Mouse (Mus musculus) embryo, embryonic 10 days (tissue): ENCODE data around the gene Nedd9.

ENCODE experiments used
- DNase-seq: peaks from one replicate; pipeline ENCODE4 v3.0.0-alpha.2; 2015; ENCODE audit warnings: low spot score

Nedd9 gene

DNA sequence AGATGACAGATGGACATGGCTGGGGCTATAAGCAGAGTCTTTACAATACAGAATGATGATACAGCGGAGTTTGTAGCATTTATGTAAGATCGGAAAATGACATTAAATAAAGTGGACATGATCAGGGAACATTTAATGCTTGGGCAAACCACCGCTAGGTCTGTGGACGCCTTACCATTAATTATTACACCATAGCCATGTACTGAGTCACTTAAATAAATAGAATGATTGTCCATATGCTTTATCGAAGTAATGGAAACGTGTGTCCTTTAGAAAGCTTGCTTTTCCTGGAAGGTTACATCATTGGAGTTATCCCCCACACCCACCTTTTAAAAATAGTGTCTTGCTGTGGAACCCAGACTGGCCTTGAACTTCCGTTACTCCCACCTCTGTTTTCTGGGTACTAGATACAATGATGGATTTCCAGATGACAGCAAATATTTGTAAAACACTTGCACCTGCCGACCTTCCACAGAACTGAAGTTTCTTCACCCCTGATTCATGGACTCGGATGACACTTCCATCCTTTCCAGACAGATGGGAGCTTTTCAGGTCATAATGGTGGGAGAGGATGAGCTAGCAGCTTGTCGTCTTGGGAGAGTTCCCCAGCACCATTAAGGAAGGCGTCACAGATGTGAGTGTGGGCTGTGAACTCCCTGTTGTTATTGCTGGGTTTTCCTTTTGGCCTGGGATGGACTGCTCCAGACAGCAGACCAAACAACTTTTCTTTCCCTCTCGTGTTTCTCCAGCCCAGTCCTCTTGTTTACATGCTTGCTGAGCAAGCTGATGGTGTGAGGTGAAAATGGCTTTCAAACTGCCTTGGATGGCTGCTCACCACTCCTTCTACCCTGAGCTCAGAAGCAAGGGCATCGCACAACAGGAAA is 76.7 kb downstream of the Nedd9 start:
- DNase-seq, result no peak

DNA sequence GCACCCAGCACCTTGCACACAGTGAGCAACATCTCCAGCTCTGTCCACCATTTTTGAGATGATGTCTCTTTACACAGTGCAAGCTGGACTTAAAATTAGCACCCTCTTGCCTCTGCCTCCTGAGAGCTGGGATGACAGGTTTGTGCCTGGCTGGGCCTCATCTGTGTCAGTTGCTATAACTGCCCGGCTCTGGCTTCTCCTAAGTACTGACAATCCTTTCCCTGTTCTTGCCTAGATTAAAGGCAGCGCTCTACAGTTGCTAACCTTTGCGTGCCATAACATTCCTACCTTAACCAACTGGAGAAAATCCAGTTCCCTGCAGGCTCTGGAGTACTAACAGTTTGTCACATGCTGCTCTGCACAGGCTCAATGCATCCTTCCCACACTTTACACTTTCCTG is 77.9 kb downstream of the Nedd9 start:
- no peak for DNase-seq

DNA sequence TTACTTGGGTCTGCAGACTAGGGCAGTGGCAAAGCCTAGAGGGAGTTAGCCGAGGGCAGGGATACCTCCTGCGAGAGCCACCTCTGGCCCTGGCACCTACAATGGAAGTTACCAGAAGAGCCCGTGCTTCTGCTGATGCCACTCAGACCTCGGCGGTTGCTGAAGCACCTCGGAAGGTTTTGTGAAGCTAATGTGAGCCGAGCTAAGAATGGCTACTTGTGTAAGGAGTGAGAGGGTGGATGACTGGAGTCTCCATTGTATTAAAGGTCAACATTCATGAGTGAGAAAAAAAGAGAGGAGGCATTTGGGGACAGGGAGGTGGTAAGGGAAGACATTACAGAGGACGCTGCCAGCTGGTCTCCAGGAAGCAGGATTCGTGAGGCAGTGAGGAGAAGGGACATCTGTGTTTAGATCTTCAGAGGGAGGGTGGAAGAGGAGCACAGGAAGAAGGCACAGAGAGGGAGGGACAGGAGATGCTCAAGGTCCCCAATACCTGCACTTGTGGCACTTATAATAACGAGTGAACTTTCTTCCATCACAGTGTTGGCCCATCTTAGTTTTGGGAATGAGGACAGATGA is 78.7 kb downstream of the Nedd9 start:
- no peak for DNase-seq

- no peak for DNase-seq
Observed at GRCm38 (mm10) chr13:41405009-41405408, 82.2 kb downstream of the Nedd9 start.

DNA sequence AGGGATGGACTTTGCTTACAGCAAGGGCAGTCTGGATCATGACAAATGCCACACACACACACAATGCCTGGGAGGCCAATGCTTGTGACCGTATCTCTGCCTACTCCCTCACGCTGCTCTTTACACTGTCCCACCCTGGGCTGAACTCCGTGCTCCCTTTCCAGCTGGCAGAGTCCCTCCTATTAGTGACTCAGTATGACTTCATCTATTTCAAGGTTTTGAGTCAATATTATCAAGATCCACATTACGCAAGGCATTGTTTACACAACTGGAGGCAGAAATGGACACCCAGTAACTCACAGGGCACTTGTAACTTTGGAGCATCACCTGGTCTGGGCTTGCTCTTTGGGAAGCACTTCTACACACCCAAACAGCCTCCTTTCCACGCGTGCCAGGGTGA is 83.3 kb downstream of the Nedd9 start:
- no peak for DNase-seq

GRCm38 (mm10) chr13:41402441-41403003 is 84.6 kb downstream of the Nedd9 start:
- no peak for DNase-seq

DNA sequence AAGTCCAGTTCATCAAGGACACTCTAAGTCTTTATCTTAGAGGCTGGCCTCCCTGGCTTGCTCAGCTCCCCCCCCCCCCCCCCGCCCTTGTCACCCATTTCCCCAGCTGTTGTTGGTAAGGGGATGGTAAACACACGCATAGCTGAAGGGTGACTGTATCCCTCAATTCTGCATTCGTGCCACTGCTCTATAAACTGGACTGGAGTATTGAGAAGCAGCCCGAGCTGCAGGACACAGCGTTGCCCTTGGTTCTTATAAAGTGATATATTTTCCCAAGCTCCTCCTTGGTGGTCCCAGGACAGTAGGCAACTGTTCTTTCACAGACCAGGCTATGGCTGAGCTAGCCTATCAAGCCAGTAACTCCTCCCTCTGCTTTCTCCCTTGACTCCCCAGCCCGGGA is 85.4 kb downstream of the Nedd9 start:
- DNase-seq, result no peak

DNA sequence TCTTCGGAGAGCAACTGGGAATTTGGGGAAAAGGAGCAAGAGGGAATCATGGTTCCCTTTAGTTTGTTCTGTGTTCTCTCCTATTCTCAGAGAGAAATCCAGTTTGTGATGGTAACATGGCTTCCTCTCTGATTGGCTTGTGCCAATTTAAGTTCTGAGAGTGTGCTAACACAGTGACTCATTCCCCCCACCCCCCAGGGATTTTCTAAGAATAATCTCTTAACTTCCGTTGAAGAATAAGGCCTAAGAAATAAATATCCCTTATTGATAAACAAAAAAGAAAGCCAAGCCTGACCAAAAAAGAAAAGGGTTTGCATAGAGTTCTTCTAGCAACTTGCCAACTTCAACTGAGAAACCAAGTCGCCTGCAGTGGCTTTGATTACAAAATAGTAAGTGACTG is 86.9 kb downstream of the Nedd9 start:
- DNase-seq, result no peak

- DNase-seq, result no peak
Observed at GRCm38 (mm10) chr13:41392191-41392590, 95.0 kb downstream of the Nedd9 start.

- DNase-seq, result no peak
Observed at GRCm38 (mm10) chr13:41390698-41391097, 96.5 kb downstream of the Nedd9 start.

- DNase-seq, result no peak
Observed at GRCm38 (mm10) chr13:41386581-41386980, 100.6 kb downstream of the Nedd9 start.

DNA sequence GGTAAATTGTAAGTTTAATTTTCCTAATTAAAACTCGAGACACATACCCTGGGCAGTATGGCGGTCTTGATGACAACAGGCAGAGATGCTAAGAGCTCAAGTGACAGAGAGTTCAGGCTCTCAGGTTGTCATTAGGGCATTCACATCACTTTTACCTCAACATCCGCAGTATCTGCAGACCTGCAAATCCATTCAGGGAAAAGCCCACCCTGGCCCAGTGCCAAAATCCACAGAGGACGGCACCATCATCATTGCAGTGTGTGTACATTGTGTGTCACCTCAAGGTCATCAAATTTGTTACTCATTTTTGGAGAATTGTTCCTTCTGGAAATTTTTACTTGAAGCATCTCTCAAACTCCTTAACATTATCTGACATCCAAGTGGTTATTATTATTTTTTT is 102.3 kb downstream of the Nedd9 start:
- DNase-seq, result no peak

GRCm38 (mm10) chr13:41382635-41383034 is 104.5 kb downstream of the Nedd9 start:
- DNase-seq, result no peak

GRCm38 (mm10) chr13:41381806-41382546 is 105.2 kb downstream of the Nedd9 start:
- DNase-seq, result no peak

- DNase-seq, result no peak
Observed at GRCm38 (mm10) chr13:41381041-41381805, 105.9 kb downstream of the Nedd9 start.

DNA sequence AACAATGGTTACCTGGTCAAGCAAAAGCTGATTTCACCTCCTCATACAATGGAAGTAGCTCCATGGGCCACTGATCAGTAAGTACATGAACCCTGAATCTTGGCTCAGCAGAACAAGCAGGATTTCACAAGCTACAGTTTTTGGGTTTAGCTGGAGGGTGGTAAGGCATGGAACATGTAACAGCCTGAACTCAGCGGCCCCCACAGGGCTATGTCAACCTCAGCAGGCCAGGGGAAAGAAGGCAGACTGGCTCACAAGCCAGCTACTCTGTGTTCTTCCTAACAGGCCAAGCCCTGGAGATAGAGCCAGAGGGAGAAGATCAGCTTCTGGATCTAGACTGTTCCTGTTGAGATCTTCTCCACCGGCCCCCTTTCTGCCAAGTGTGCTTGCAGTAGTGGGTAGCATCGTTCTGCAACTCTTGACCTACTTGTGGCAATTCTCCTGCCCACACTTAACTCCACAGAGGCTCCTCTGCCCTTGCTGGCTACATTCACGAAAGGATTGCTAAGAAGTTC is 107.2 kb downstream of the Nedd9 start:
- no peak for DNase-seq

DNA sequence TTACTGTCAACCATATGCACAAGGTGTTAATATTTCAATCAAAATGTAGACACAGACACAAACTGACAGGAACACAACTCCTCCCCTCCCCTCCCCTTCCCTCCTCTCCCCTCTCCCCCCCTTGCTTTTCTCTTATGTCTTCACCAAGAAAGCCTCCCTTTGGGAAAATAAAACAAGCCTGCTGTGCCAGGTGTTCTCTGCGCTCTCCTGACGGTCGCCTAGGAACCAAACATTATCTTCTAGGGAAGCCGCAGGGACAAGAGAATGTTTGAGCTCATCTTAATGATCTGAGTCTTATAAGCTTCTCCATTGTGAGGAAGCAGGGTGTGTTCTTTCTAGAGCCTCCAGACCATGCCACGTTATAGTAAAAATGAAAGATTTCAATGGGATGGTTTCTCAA is 108.7 kb downstream of the Nedd9 start:
- DNase-seq, result no peak

GRCm38 (mm10) chr13:41377856-41378255 is 109.3 kb downstream of the Nedd9 start:
- DNase-seq, result peak; percentile 60

DNA sequence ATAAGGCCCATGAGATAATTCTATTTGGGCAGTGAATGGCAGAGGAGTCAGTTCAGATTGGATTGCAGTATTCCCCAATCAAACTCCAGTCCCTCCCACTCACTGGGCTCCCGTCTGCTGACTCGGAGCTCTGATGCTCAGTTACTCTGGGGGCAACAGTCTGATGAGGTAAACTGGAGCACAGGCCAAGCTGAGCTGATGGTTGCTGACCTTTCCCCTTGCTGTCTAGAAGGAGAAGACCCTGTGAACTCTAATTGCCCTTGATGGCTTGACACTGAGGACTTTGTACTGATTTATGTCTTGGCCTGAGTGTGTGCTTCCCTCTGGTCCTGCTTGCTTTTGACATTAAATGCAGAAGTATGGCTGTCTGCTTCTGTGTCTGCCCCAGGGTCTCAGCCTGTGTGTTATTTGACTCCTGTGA is 110.1 kb downstream of the Nedd9 start:
- peak; percentile 87 for DNase-seq

DNA sequence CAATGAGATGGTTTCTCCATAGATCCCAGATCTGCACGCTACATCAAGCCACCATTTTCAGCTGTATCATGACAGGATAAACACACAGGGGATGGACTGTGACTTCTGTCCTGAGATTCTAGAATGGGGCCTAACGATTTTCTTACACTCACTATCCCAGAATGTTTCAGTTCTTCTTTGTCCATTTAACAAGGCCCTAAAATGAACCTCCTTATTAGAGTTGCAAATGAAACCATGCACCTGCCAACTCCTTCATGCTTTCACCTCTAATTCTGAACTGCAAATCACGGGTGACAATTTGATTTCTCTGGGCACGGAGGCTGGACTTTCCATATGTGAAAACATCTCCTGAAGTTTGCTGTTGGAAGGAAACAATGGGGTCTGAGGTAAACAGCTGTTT is 111.1 kb downstream of the Nedd9 start:
- no peak for DNase-seq

GRCm38 (mm10) chr13:41375696-41376095 is 111.5 kb downstream of the Nedd9 start:
- peak; percentile 58 for DNase-seq

GRCm38 (mm10) chr13:41374886-41375285 is 112.3 kb downstream of the Nedd9 start:
- no peak for DNase-seq
